Mouse (Mus musculus): ENCODE data around the gene Rbm47. TPM values are rescaled to one million over a fixed set of nuclear protein-coding genes. Genes with fewer than 3 reads are reported as not detected.

Rbm47 gene
- polyA plus RNA-seq, 1 experiment from 2014 or later: 5.8 TPM

GRCm38 (mm10) chr5:66139171-66139570 lies 33.7 kb downstream of the Rbm47 start:
- WGBS: 69% methylated on average over 6 of the region's 6 CpGs
- no peak overlapping the region for H3K27ac ChIP-seq (replicated peaks)
- H3K27me3 ChIP-seq: no peaks in the 10 kb centered on the region
- no peak overlapping the region for H3K4me2 ChIP-seq
- H3K4me1 ChIP-seq (replicated peaks): no peaks in the 10 kb centered on the region
- no peaks in the 10 kb centered on the region for H3K36me3 ChIP-seq
- no peak overlapping the region for H3K9ac ChIP-seq
- H3K4me3 ChIP-seq: no peak overlapping the region
- ATAC-seq (ENCODE audit: low FRiP score, low read depth): no peak
- no peaks in the 10 kb centered on the region for H3K9me3 ChIP-seq

GRCm38 (mm10) chr5:66138597-66138996 lies 34.3 kb downstream of the Rbm47 start:
- Histone ChIP-seq H3K9ac (no peak overlapping the region), H3K27me3 (no peaks in the 10 kb centered on the region), H3K27ac (replicated peaks) (no peak overlapping the region), H3K4me2 (no peak overlapping the region), H3K4me1 (replicated peaks) (no peaks in the 10 kb centered on the region), H3K4me3 (no peak overlapping the region), H3K9me3 (no peaks in the 10 kb centered on the region), H3K36me3 (no peaks in the 10 kb centered on the region)
- WGBS: 20% methylated on average over 10 of the region's 10 CpGs
- ATAC-seq (ENCODE audit: low FRiP score, low read depth): no peak

GRCm38 (mm10) chr5:66137250-66137649 lies 35.7 kb downstream of the Rbm47 start:
- H3K27ac ChIP-seq (replicated peaks): no peak overlapping the region
- H3K27me3 ChIP-seq: no peaks in the 10 kb centered on the region
- H3K9ac ChIP-seq: no peak overlapping the region
- no peaks in the 10 kb centered on the region for H3K9me3 ChIP-seq
- H3K4me1 ChIP-seq (replicated peaks): no peaks in the 10 kb centered on the region
- no peak overlapping the region for H3K4me3 ChIP-seq
- no peaks in the 10 kb centered on the region for H3K36me3 ChIP-seq
- WGBS: 48% methylated on average over 4 of the region's 4 CpGs
- H3K4me2 ChIP-seq: no peak overlapping the region
- ATAC-seq (ENCODE audit: low FRiP score, low read depth): no peak

GRCm38 (mm10) chr5:66135853-66136210 lies 37.1 kb downstream of the Rbm47 start:
- Histone ChIP-seq H3K27ac (replicated peaks) (no peak overlapping the region), H3K4me3 (no peak overlapping the region), H3K27me3 (no peaks in the 10 kb centered on the region), H3K4me1 (replicated peaks) (no peaks in the 10 kb centered on the region), H3K4me2 (no peak overlapping the region), H3K36me3 (no peaks in the 10 kb centered on the region), H3K9ac (no peak overlapping the region), H3K9me3 (no peaks in the 10 kb centered on the region)
- ATAC-seq (ENCODE audit: low FRiP score, low read depth): no peak
- 82% methylated on average over 3 of the region's 3 CpGs for WGBS

- Histone ChIP-seq H3K9me3 (no peaks in the 10 kb centered on the region), H3K27ac (replicated peaks) (no peak overlapping the region), H3K9ac (no peak overlapping the region), H3K27me3 (no peaks in the 10 kb centered on the region), H3K4me1 (replicated peaks) (no peaks in the 10 kb centered on the region), H3K4me3 (no peak overlapping the region), H3K4me2 (no peak overlapping the region), H3K36me3 (no peaks in the 10 kb centered on the region)
- 59% methylated on average over 11 of the region's 11 CpGs for WGBS
- no peak for ATAC-seq (ENCODE audit: low FRiP score, low read depth)
Measured at GRCm38 (mm10) chr5:66135161-66135852, 37.6 kb downstream of the Rbm47 start.

GRCm38 (mm10) chr5:66134578-66134977 lies 38.3 kb downstream of the Rbm47 start:
- Histone ChIP-seq H3K27me3 (no peaks in the 10 kb centered on the region), H3K9me3 (no peaks in the 10 kb centered on the region), H3K9ac (no peak overlapping the region), H3K4me2 (no peak overlapping the region), H3K27ac (replicated peaks) (no peak overlapping the region), H3K4me1 (replicated peaks) (no peaks in the 10 kb centered on the region), H3K4me3 (no peak overlapping the region), H3K36me3 (no peaks in the 10 kb centered on the region)
- ATAC-seq (ENCODE audit: low FRiP score, low read depth): no peak
- WGBS: 95% methylated on average over 7 of the region's 7 CpGs

- Histone ChIP-seq H3K36me3 (no peaks in the 10 kb centered on the region), H3K4me3 (no peak overlapping the region), H3K27me3 (no peaks in the 10 kb centered on the region), H3K9me3 (no peaks in the 10 kb centered on the region), H3K9ac (no peak overlapping the region), H3K27ac (replicated peaks) (no peak overlapping the region), H3K4me2 (no peak overlapping the region), H3K4me1 (replicated peaks) (no peaks in the 10 kb centered on the region)
- ATAC-seq (ENCODE audit: low FRiP score, low read depth): no peak
- WGBS: 94% methylated on average over 3 of the region's 3 CpGs
Measured at GRCm38 (mm10) chr5:66128948-66129347, 44.0 kb downstream of the Rbm47 start.

GRCm38 (mm10) chr5:66125418-66125817 lies 47.5 kb downstream of the Rbm47 start:
- H3K27me3 ChIP-seq: no peaks in the 10 kb centered on the region
- H3K36me3 ChIP-seq: no peaks in the 10 kb centered on the region
- WGBS: 77% methylated on average over 11 of the region's 11 CpGs
- 0 out of 2 replicates have a peak overlapping the region, but pooled peaks have one; percentile 51 for H3K27ac ChIP-seq (replicated peaks)
- H3K9me3 ChIP-seq: no peaks in the 10 kb centered on the region
- ATAC-seq (ENCODE audit: low FRiP score, low read depth): no peak
- H3K4me3 ChIP-seq: no peak overlapping the region
- H3K4me2 ChIP-seq: no peak overlapping the region
- H3K9ac ChIP-seq: no peak overlapping the region
- H3K4me1 ChIP-seq (replicated peaks): no peaks in the 10 kb centered on the region

GRCm38 (mm10) chr5:66124931-66125330 lies 48.0 kb downstream of the Rbm47 start:
- ATAC-seq (ENCODE audit: low FRiP score, low read depth): no peak
- no peaks in the 10 kb centered on the region for H3K36me3 ChIP-seq

GRCm38 (mm10) chr5:66124089-66124400 lies 48.9 kb downstream of the Rbm47 start:
- no peak overlapping the region for H3K9ac ChIP-seq
- H3K4me3 ChIP-seq: no peak overlapping the region
- no peaks in the 10 kb centered on the region for H3K36me3 ChIP-seq
- no peak overlapping the region for H3K27ac ChIP-seq (replicated peaks)
- no peak for ATAC-seq (ENCODE audit: low FRiP score, low read depth)
- no peaks in the 10 kb centered on the region for H3K27me3 ChIP-seq
- WGBS: 86% methylated on average over 4 of the region's 4 CpGs
- H3K9me3 ChIP-seq: no peaks in the 10 kb centered on the region
- H3K4me2 ChIP-seq: no peak overlapping the region
- H3K4me1 ChIP-seq (replicated peaks): no peaks in the 10 kb centered on the region

More at GRCm38 (mm10) chr5:66124931-66125330, 48.0 kb downstream of the Rbm47 start:
- WGBS: 81% methylated on average over 9 of the region's 9 CpGs
- no peak overlapping the region for H3K27ac ChIP-seq (replicated peaks)
- H3K4me2 ChIP-seq: no peak overlapping the region
- H3K4me1 ChIP-seq (replicated peaks): no peaks in the 10 kb centered on the region
- H3K27me3 ChIP-seq: no peaks in the 10 kb centered on the region
- no peak overlapping the region for H3K9ac ChIP-seq
- H3K4me3 ChIP-seq: no peak overlapping the region
- no peaks in the 10 kb centered on the region for H3K9me3 ChIP-seq

GRCm38 (mm10) chr5:66123295-66124088 lies 49.4 kb downstream of the Rbm47 start:
- Histone ChIP-seq H3K4me1 (replicated peaks) (no peaks in the 10 kb centered on the region), H3K27ac (replicated peaks) (no peak overlapping the region), H3K4me2 (no peak overlapping the region), H3K4me3 (no peak overlapping the region), H3K27me3 (no peaks in the 10 kb centered on the region), H3K9me3 (no peaks in the 10 kb centered on the region), H3K9ac (no peak overlapping the region), H3K36me3 (no peaks in the 10 kb centered on the region)
- WGBS: 93% methylated on average over 12 of the region's 12 CpGs
- ATAC-seq (ENCODE audit: low FRiP score, low read depth): no peak

- Histone ChIP-seq H3K4me1 (replicated peaks) (no peaks in the 10 kb centered on the region), H3K4me3 (no peak overlapping the region), H3K27ac (replicated peaks) (no peak overlapping the region), H3K9me3 (no peaks in the 10 kb centered on the region), H3K36me3 (no peaks in the 10 kb centered on the region), H3K9ac (no peak overlapping the region), H3K4me2 (no peak overlapping the region), H3K27me3 (no peaks in the 10 kb centered on the region)
- ATAC-seq (ENCODE audit: low FRiP score, low read depth): no peak
Measured at GRCm38 (mm10) chr5:66121255-66121654, 51.7 kb downstream of the Rbm47 start.
